Mouse (Mus musculus) stomach, embryonic 16.5 days (tissue): ENCODE data around the gene 1700020A23Rik. TPM values are rescaled to one million over a fixed set of nuclear protein-coding genes. Genes with fewer than 3 reads are reported as not detected.

Source experiments
- ATAC-seq: fragments of 200-750 bp; cut with Nextera tagmentation; 2 replicates; pipeline ENCODE4 v1.8.0; 2017; ENCODE audit warnings: moderate number of reproducible peaks, moderate TSS enrichment; ENCODE audit not compliant: insufficient read depth, low FRiP score
- H3K27ac ChIP-seq: fragments of 300-500 bp; sonication (generic); 2 replicates; pipeline ENCODE4 v1.5.1; 2014; ENCODE audit warnings: low read length
- H3K27me3 ChIP-seq: fragments of 300-500 bp; sonication (generic); 2 replicates; pipeline ENCODE4 v1.6.1; 2014; ENCODE audit warnings: low read length, control low read depth, mixed read lengths; ENCODE audit not compliant: control insufficient read depth, insufficient read depth
- H3K36me3 ChIP-seq: fragments of 300-500 bp; sonication (generic); 2 replicates; pipeline ENCODE4 v1.6.1; 2014; ENCODE audit warnings: low read length; ENCODE audit not compliant: control insufficient read depth, insufficient read depth
- H3K4me1 ChIP-seq: fragments of 300-500 bp; sonication (generic); 2 replicates; pipeline ENCODE4 v1.6.1; 2014; ENCODE audit warnings: low read length, control low read depth, mixed read lengths; ENCODE audit not compliant: control insufficient read depth, insufficient read depth
- H3K4me2 ChIP-seq: fragments of 300-500 bp; sonication (generic); 2 replicates; pipeline ENCODE4 v1.6.1; 2014; ENCODE audit warnings: low read depth, low read length, mixed read lengths
- H3K4me3 ChIP-seq: fragments of 300-500 bp; sonication (generic); replicated peaks from 2 replicates; pipeline ENCODE4 v1.5.1; 2014; ENCODE audit warnings: mild to moderate bottlenecking, low read length
- H3K9ac ChIP-seq: fragments of 300-500 bp; sonication (generic); 2 replicates; pipeline ENCODE4 v1.6.1; 2014; ENCODE audit warnings: low read length
- H3K9me3 ChIP-seq: fragments of 300-500 bp; sonication (generic); replicated peaks from 2 replicates; pipeline ENCODE4 v1.6.1; 2016; ENCODE audit warnings: low read length, control low read depth; ENCODE audit not compliant: control insufficient read depth
- WGBS: fragments of 180-500 bp; shearing (Covaris S2); extraction: QIAGEN DNeasy Blood & Tissue Kit; methylation state at CpG from one replicate; pipeline ENCODE4 v1.1.7; 2014; 5-methylcytosine and 5-hydroxymethylcytosine counted together
- polyA plus RNA-seq: library from polyadenylated mRNA; unstranded; fragments of >200 nt; fragmentation: Nextera tagmentation; extraction: Ambion mirVana; gene quantifications from 2 replicates; pipeline ENCODE4 v1.2.1, GENCODE M21; 2015

Gene 1700020A23Rik
- polyA plus RNA-seq, 1 experiment from 2014 or later, result not detected

DNA sequence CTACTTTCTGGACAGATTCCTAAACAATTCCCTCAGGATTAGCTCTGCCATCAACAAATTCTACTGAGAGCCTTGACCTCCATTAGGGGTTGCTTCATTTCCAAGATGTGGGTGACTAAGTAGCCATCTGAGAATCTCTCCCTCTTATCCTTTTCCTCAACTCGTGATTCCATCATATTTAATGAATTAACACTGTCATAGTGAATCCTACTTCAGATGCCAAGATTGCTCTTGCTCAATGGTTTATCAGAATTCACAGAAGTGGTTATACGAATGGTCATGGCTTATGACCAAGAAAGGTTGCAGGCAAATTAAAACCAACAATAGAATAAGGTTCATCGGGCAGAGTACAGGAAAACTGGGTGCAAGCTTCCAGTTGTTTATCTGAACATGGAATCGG is 3.2 kb upstream of the 1700020A23Rik start:
- Histone ChIP-seq H3K9ac (no peak overlapping the region), H3K9me3 (no peaks in the 10 kb centered on the region), H3K4me3 (no peak overlapping the region), H3K27me3 (no peaks in the 10 kb centered on the region), H3K27ac (no peak overlapping the region), H3K4me2 (no peak overlapping the region), H3K4me1 (peaks cover 13% of the 10 kb centered on the region), H3K36me3 (no peaks in the 10 kb centered on the region)
- ATAC-seq, result no peak
- 68% methylated on average over 4 of the region's 4 CpGs for WGBS

GRCm38 (mm10) chr2:130406178-130406577 is 1.1 kb downstream of the 1700020A23Rik start, which contains the start of gene Tmem239:
Tmem239 (plus strand) TSS chr2:130406478.
- no peak within 1 kb of the TSS for H3K4me3 ChIP-seq
- 76% methylated on average over 2 of the region's 2 CpGs for WGBS
- H3K9me3 ChIP-seq, result no peaks in the 10 kb centered on the region
- no peak within 1 kb of the TSS for H3K27ac ChIP-seq
- no peak for ATAC-seq
- H3K36me3 ChIP-seq, result no peaks in the 10 kb centered on the region
- no peaks in the 10 kb centered on the region for H3K27me3 ChIP-seq
- 0 out of 2 replicates have a peak, but pooled peaks cover 8% of the 10 kb centered on the region for H3K4me1 ChIP-seq
- no peak within 1 kb of the TSS for H3K9ac ChIP-seq
- H3K4me2 ChIP-seq, result no peak within 1 kb of the TSS

DNA sequence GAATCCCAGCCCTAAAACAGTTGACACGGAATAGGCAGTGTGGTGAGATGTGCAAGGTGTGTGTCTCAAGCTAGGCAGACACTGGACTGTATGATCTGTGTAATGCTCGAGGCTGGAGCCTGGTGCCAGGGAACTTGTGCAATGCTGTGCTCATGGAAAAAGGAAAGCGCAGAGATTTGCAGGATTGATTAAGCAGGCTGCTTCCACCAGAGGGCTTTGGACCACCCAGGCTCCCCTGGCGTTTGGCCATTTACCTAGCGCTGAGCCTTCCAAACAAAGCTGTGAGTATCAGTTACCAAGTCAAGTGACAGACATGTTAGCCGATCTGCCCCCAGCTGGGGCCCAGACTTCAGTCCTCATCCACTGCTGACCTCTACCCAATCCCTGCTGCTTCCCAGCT is 3.1 kb downstream of the 1700020A23Rik start:
- no peak overlapping the region for H3K4me3 ChIP-seq
- no peak overlapping the region for H3K27ac ChIP-seq
- no peaks in the 10 kb centered on the region for H3K27me3 ChIP-seq
- WGBS, result 8% methylated on average over 6 of the region's 6 CpGs
- no peak overlapping the region for H3K9ac ChIP-seq
- no peaks in the 10 kb centered on the region for H3K9me3 ChIP-seq
- H3K4me2 ChIP-seq, result no peak overlapping the region
- H3K4me1 ChIP-seq, result 0 out of 2 replicates have a peak, but pooled peaks cover 8% of the 10 kb centered on the region
- no peaks in the 10 kb centered on the region for H3K36me3 ChIP-seq
- 0 out of 2 replicates have a peak, but pooled peaks have one; percentile 27 for ATAC-seq

DNA sequence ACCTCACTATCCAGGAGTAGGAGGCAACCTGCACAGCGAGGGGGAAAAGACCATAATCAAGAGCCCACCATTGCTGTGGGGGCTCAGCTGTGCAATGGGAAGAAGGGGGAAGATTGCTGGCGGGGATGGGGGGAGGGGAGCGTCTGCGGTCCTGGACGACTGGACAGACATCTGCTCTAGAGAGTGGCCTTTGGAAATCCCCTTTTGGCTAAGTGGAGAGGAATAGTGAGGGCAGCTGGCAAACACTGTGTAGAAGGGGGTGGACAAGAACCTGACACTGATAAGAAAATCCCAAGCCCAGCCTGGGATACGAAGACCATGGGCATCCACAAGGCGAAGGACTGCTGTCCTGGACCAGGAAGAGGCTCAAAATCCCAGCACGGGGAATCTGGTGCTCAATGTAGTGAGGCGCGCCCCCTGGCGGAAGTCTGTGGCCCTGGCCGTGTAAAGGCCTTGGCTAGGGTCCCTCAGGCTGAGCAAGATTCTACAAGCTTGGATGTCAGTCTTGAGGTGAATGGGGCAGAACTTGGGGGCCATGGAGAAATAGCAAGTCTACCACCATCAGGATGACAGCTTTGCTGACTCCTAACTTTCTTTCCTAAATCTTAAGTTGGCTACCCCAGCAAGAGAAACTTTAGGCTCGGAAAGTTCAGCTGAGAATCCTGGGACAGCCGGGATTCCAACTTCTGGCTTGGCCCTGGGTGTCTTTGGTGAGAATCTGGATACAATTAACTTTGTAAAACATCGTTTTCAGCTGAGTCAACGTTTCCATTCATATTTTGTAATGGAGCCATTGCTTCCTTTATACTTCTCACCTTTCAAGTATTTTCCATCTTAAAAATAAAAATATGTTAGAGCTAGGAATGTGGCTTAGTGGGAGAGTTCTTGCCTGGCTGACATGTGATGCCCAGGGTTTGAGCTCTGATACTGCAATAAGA is 6.8 kb downstream of the 1700020A23Rik start:
- peak; percentile 78; the same call in 1 of the 2 replicates for ATAC-seq
- Histone ChIP-seq H3K36me3 (no peaks in the 10 kb centered on the region), H3K4me3 (no peak overlapping the region), H3K9ac (no peak overlapping the region), H3K4me2 (no peak overlapping the region), H3K4me1 (0 out of 2 replicates have a peak, but pooled peaks cover 8% of the 10 kb centered on the region), H3K9me3 (no peaks in the 10 kb centered on the region), H3K27ac (no peak overlapping the region), H3K27me3 (no peaks in the 10 kb centered on the region)
- WGBS, result 38% methylated on average over 16 of the region's 16 CpGs

GRCm38 (mm10) chr2:130412775-130413174 is 7.7 kb downstream of the 1700020A23Rik start:
- no peak for ATAC-seq
- Histone ChIP-seq H3K4me1 (0 out of 2 replicates have a peak, but pooled peaks cover 7% of the 10 kb centered on the region), H3K36me3 (no peaks in the 10 kb centered on the region), H3K9ac (no peak overlapping the region), H3K27me3 (no peaks in the 10 kb centered on the region), H3K4me2 (no peak overlapping the region), H3K27ac (no peak overlapping the region), H3K9me3 (no peaks in the 10 kb centered on the region), H3K4me3 (no peak overlapping the region)
- WGBS, result 66% methylated on average over 3 of the region's 3 CpGs

GRCm38 (mm10) chr2:130414094-130414856 is 9.2 kb downstream of the 1700020A23Rik start:
- H3K36me3 ChIP-seq, result no peaks in the 10 kb centered on the region
- H3K4me1 ChIP-seq, result no peaks in the 10 kb centered on the region
- ATAC-seq, result no peak
- H3K9me3 ChIP-seq, result no peaks in the 10 kb centered on the region
- 72% methylated on average over 6 of the region's 6 CpGs for WGBS
- no peak overlapping the region for H3K4me2 ChIP-seq
- no peak overlapping the region for H3K9ac ChIP-seq
- H3K4me3 ChIP-seq, result no peak overlapping the region
- no peaks in the 10 kb centered on the region for H3K27me3 ChIP-seq
- H3K27ac ChIP-seq, result no peak overlapping the region

DNA sequence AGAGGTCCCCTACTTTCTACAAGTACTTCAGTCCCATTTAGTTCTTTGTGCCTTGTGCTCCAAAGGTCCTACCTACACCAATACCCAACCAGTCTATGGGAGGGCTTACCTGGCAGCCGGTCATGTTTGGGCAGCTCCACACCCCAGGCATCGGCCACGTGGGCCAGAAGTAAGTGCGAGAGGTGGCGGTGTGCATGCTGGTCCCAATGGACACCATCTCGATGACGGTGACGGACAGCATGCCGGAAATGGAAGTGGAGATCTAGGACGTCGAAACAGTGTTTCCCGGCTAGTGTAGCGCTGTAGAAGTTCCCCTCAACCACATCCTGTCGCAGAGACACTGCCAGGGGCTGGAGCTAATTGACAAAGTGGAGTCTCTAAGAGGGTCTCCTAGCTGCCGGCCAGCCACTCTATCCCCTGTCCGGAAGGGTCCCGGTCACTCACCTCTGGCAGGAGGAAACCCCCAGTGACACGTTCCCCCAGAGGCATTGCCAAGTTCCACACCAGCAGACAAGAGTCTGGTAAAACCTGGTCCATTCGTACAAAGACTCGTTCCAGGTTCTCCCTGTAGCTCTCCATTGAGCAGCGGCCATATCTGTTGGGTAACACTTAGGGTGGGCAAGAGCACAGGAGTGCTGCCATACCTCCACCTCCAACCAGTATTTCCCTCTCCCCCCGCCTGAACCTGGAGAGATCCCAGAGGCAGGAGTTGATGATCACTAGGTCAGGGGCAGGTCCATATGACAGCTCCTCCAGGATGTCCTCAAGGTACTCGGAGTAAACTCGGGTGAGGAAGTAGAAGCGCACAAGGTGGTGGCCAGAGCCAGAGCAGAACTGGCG is 16.9 kb downstream of the 1700020A23Rik start:
- H3K36me3 ChIP-seq, result peaks cover 4% of the 10 kb centered on the region; the same call in 1 of the 2 replicates
- no peak overlapping the region for H3K9ac ChIP-seq
- 95% methylated on average over 26 of the region's 26 CpGs for WGBS
- H3K9me3 ChIP-seq, result no peaks in the 10 kb centered on the region
- H3K27me3 ChIP-seq, result no peaks in the 10 kb centered on the region
- ATAC-seq, result no peak
- H3K4me3 ChIP-seq, result no peak overlapping the region
- H3K4me2 ChIP-seq, result no peak overlapping the region
- no peak overlapping the region for H3K27ac ChIP-seq
- peaks cover 14% of the 10 kb centered on the region for H3K4me1 ChIP-seq

- 13% methylated on average over 49 of the region's 49 CpGs for WGBS
- Histone ChIP-seq H3K4me3 (peak overlapping the region; percentile 89), H3K4me1 (peaks cover 17% of the 10 kb centered on the region), H3K27me3 (no peaks in the 10 kb centered on the region), H3K9me3 (no peaks in the 10 kb centered on the region), H3K4me2 (peak overlapping the region; percentile 94), H3K27ac (peak overlapping the region; percentile 92), H3K36me3 (peaks cover 4% of the 10 kb centered on the region; the same call in 1 of the 2 replicates), H3K9ac (peak overlapping the region; percentile 93)
- peak; percentile 63 for ATAC-seq
Observed at GRCm38 (mm10) chr2:130423397-130424125, 18.5 kb downstream of the 1700020A23Rik start.
